Mouse (Mus musculus) E14TG2a.4 (cell line): ENCODE data around the gene Gpd1.
"Not testable (repeated sequence)": the region's sequence is repeated elsewhere in the genome, so short reads cannot be mapped to it uniquely, and the experiment has no call there.

ENCODE experiments used
- H3K27me3 ChIP-seq: 2 replicates; pipeline ENCODE4 v1.6.1; 2014; ENCODE audit warnings: low read length, control low read depth; ENCODE audit not compliant: insufficient read depth
- H3K36me3 ChIP-seq: 2 replicates; pipeline ENCODE4 v1.6.1; 2014; ENCODE audit warnings: low read length, control low read depth; ENCODE audit not compliant: insufficient read depth
- H3K4me1 ChIP-seq: replicated peaks from 2 replicates; pipeline ENCODE4 v1.6.1; 2014; ENCODE audit warnings: low read depth, low read length, control low read depth
- H3K4me3 ChIP-seq: replicated peaks from 2 replicates; pipeline ENCODE4 v1.5.1; 2014; ENCODE audit warnings: mild to moderate bottlenecking, low read length
- H3K9me3 ChIP-seq: 2 replicates; pipeline ENCODE4 v1.6.1; 2014; ENCODE audit warnings: low read length, control low read depth
- CTCF ChIP-seq: conservative IDR thresholded peaks from 2 replicates; pipeline ENCODE4 v1.5.1; 2014; ENCODE audit warnings: low read length
- NANOG ChIP-seq: IDR thresholded peaks from 2 replicates; pipeline ENCODE4 v1.6.1; 2014; ENCODE audit warnings: borderline replicate concordance, low read length, mixed read lengths
- POU5F1 ChIP-seq: IDR thresholded peaks from 2 replicates; pipeline ENCODE4 v1.6.1; 2014; ENCODE audit warnings: low read length, borderline replicate concordance

The Gpd1 gene

GRCm38 (mm10) chr15:99698533-99699085 lies 18.7 kb upstream of the Gpd1 start:
- H3K9me3 ChIP-seq = no peaks in the 10 kb centered on the region
- TF ChIP-seq POU5F1 = no peak
- no peak for TF ChIP-seq CTCF
- TF ChIP-seq NANOG = no peak
- H3K4me1 ChIP-seq = peaks cover 51% of the 10 kb centered on the region
- H3K27me3 ChIP-seq = peaks cover 8% of the 10 kb centered on the region
- peak overlapping the region; percentile 46 for H3K4me3 ChIP-seq
- peaks cover 11% of the 10 kb centered on the region for H3K36me3 ChIP-seq

GRCm38 (mm10) chr15:99699715-99700114 lies 17.6 kb upstream of the Gpd1 start:
- H3K4me1 ChIP-seq = peaks cover 60% of the 10 kb centered on the region
- H3K9me3 ChIP-seq = no peaks in the 10 kb centered on the region
- H3K36me3 ChIP-seq = peaks cover 12% of the 10 kb centered on the region
- peaks cover 3% of the 10 kb centered on the region for H3K27me3 ChIP-seq
- TF ChIP-seq NANOG = no peak
- TF ChIP-seq CTCF = no peak
- TF ChIP-seq POU5F1 = no peak
- H3K4me3 ChIP-seq = peak overlapping the region; percentile 89

- Histone ChIP-seq H3K36me3 (peaks cover 13% of the 10 kb centered on the region), H3K4me3 (peak overlapping the region; percentile 89), H3K9me3 (no peaks in the 10 kb centered on the region), H3K4me1 (peaks cover 66% of the 10 kb centered on the region), H3K27me3 (peaks cover under 1% of the 10 kb centered on the region)
- no peak for TF ChIP-seq POU5F1
- no peak for TF ChIP-seq CTCF
- no peak for TF ChIP-seq NANOG
Observed at GRCm38 (mm10) chr15:99700219-99701106, 16.9 kb upstream of the Gpd1 start.

- peak overlapping the region; percentile 89 for H3K4me3 ChIP-seq
- H3K4me1 ChIP-seq = peaks cover 74% of the 10 kb centered on the region
- H3K27me3 ChIP-seq, H3K9me3 ChIP-seq: not testable (repeated sequence)
- peaks cover 21% of the 10 kb centered on the region for H3K36me3 ChIP-seq
Observed at GRCm38 (mm10) chr15:99701640-99701998, 15.7 kb upstream of the Gpd1 start.

GRCm38 (mm10) chr15:99701999-99702900 lies 15.1 kb upstream of the Gpd1 start, which contains the start of gene Smarcd1:
Gene Smarcd1 (plus strand): TSS chr15:99702129.
- Histone ChIP-seq H3K4me3 (peak within 1 kb of the TSS; percentile 89), H3K27me3 (no peaks in the 10 kb centered on the region), H3K9me3 (no peaks in the 10 kb centered on the region), H3K36me3 (peaks cover 25% of the 10 kb centered on the region), H3K4me1 (peaks cover 78% of the 10 kb centered on the region)
- peak; percentile 61 for TF ChIP-seq CTCF
- TF ChIP-seq POU5F1 = no peak

GRCm38 (mm10) chr15:99703104-99703503 lies 14.2 kb upstream of the Gpd1 start:
- H3K27me3 ChIP-seq = no peaks in the 10 kb centered on the region
- TF ChIP-seq POU5F1 = no peak
- TF ChIP-seq CTCF = no peak
- no peak for TF ChIP-seq NANOG
- peak overlapping the region; percentile 89 for H3K4me3 ChIP-seq
- H3K36me3 ChIP-seq = peaks cover 31% of the 10 kb centered on the region
- H3K9me3 ChIP-seq = no peaks in the 10 kb centered on the region
- peaks cover 78% of the 10 kb centered on the region for H3K4me1 ChIP-seq

GRCm38 (mm10) chr15:99703676-99704040 lies 13.7 kb upstream of the Gpd1 start:
- Histone ChIP-seq H3K36me3 (peaks cover 33% of the 10 kb centered on the region), H3K4me3 (peak overlapping the region; percentile 89), H3K27me3 (no peaks in the 10 kb centered on the region), H3K4me1 (peaks cover 72% of the 10 kb centered on the region), H3K9me3 (no peaks in the 10 kb centered on the region)
- TF ChIP-seq POU5F1 (no peak), NANOG (no peak), CTCF (no peak)

- H3K4me3 ChIP-seq = peak overlapping the region; percentile 74
- H3K27me3 ChIP-seq = no peaks in the 10 kb centered on the region
- peaks cover 70% of the 10 kb centered on the region for H3K4me1 ChIP-seq
- H3K9me3 ChIP-seq = no peaks in the 10 kb centered on the region
- peaks cover 38% of the 10 kb centered on the region for H3K36me3 ChIP-seq
- TF ChIP-seq POU5F1 (no peak), NANOG (peak; percentile 55; the same call in 1 of the 2 replicates)
Observed at GRCm38 (mm10) chr15:99704041-99704681, 13.2 kb upstream of the Gpd1 start.
